Mouse (Mus musculus) myocyte (in vitro differentiated cells): ENCODE data around the gene Wnt4.

Source experiments
- MAX ChIP-seq: IDR thresholded peaks from one replicate; pipeline ENCODE4 v1.6.1; 2011; ENCODE audit warnings: low read depth, mild to moderate bottlenecking, control low read depth
- POLR2A ChIP-seq: IDR thresholded peaks from one replicate; pipeline ENCODE4 v1.6.1; 2011; ENCODE audit warnings: low read depth, mild to moderate bottlenecking, control low read depth, moderate library complexity; ENCODE audit not compliant: insufficient read length
- USF1 ChIP-seq: IDR thresholded peaks from one replicate; pipeline ENCODE4 v1.6.1; 2011; ENCODE audit warnings: low read depth, mild to moderate bottlenecking, control low read depth, moderate library complexity

DNA sequence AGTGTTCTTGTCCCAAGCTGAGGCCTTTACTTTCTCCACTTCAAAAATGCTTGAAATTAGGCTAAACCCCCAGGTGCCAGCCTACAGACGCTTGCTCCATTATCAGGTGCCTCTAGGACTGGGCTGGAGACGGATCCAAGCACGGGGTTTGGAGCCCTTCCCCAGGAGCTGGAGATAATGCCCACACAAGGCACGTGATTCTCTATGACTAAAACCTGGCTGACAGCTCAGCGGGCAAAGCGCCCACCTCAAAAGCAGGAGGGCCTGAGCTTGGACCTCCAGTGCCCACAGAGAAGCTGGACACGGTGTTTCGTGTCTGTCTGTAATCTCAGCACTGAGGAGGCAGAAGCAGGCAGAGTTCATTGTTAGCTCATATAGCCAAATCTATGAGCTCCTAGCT lies 5.4 kb upstream of the Wnt4 start:
- TF ChIP-seq POLR2A, result no peak
- no peak for TF ChIP-seq MAX
- no peak for TF ChIP-seq USF1
